Mouse (Mus musculus): ENCODE measurements at regions not wholly inside any gene's neighbourhood (a gene's known extent, or its start where the extent isn't known, plus 50 kb on each side); places are given as distances from the start of the nearest gene placed in this dataset.

GRCm38 (mm10) chr2:148233691-148234300 lies 161.3 kb upstream of the Sstr4 start:
- Histone ChIP-seq H3K4me2 (ENCODE audit: low read length) (no peak overlapping the region), H3K4me3 (ENCODE audit: low read depth, low read length) (no peak overlapping the region), H3K36me3 (ENCODE audit: control insufficient read depth, insufficient read depth, low read length) (no peaks in the 10 kb centered on the region), H3K9me3 (ENCODE audit: control insufficient read depth, low read length) (no peaks in the 10 kb centered on the region), H3K27ac (ENCODE audit: low read depth) (no peak overlapping the region), H3K4me1 (replicated peaks; ENCODE audit: control insufficient read depth, insufficient read depth, low read length) (no peaks in the 10 kb centered on the region), H3K27me3 (replicated peaks; ENCODE audit: control insufficient read depth, insufficient read depth, low read length) (no peaks in the 10 kb centered on the region), H3K9ac (ENCODE audit: low read length) (no peak overlapping the region)
- ATAC-seq (replicated peaks; ENCODE audit: low FRiP score, low TSS enrichment, low read depth) (no peak), DNase-seq (ENCODE audit: low spot score) (no peak)
- WGBS, result 70% methylated on average over 1 of the region's 1 CpGs

DNA sequence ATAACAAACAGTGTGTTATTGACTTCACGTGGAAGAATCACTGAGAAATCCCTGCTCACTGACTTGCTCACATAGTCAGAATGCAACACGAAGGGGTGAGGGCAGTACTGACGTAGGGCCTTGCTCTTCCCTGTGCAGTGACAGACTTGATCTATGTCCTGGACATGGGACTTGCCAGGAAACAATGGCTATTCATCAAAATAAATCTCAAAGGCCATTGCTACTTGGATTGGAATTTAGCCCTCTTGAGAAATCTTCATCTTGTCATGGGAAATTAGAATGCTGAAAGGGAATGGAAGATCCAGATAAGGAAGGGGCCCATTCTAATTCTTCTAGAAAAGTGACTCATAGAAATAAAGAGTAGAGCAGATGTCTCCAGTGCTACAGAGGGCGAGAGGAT lies 158.0 kb upstream of the Sstr4 start:
- no peaks in the 10 kb centered on the region for H3K36me3 ChIP-seq (ENCODE audit: control insufficient read depth, insufficient read depth, low read length)
- no peak overlapping the region for H3K4me3 ChIP-seq (ENCODE audit: low read depth, low read length)
- no peaks in the 10 kb centered on the region for H3K4me1 ChIP-seq (replicated peaks; ENCODE audit: control insufficient read depth, insufficient read depth, low read length)
- no peak overlapping the region for H3K4me2 ChIP-seq (ENCODE audit: low read length)
- ATAC-seq (replicated peaks; ENCODE audit: low FRiP score, low TSS enrichment, low read depth), result no peak
- H3K9me3 ChIP-seq (ENCODE audit: control insufficient read depth, low read length), result no peaks in the 10 kb centered on the region
- H3K27ac ChIP-seq (ENCODE audit: low read depth), result no peak overlapping the region
- no peak overlapping the region for H3K9ac ChIP-seq (ENCODE audit: low read length)
- DNase-seq (ENCODE audit: low spot score), result no peak
- no peaks in the 10 kb centered on the region for H3K27me3 ChIP-seq (replicated peaks; ENCODE audit: control insufficient read depth, insufficient read depth, low read length)
- 78% methylated on average over 4 of the region's 4 CpGs for WGBS

DNA sequence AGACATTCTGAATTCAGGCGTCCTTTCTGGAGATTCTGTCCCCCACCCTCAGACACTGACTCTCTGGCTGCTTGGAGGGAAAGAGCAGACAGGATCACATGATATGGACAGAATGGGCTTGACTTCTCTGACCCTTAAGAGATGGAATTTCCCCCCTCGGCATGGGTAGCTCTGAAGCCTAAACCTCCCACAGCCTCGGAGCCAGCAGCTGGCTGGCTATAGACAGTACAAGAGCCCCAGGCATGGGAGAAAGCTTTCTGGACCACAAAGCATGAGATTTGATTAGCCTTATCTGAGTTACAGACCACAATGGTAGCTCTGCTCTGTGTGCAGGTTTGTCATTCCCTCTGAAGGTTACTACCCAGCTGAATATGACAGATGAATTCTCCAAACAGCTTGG lies 156.1 kb upstream of the Sstr4 start:
- Histone ChIP-seq H3K4me3 (ENCODE audit: low read depth, low read length) (no peak overlapping the region), H3K9ac (ENCODE audit: low read length) (no peak overlapping the region), H3K36me3 (ENCODE audit: control insufficient read depth, insufficient read depth, low read length) (no peaks in the 10 kb centered on the region), H3K27me3 (replicated peaks; ENCODE audit: control insufficient read depth, insufficient read depth, low read length) (no peaks in the 10 kb centered on the region), H3K4me1 (replicated peaks; ENCODE audit: control insufficient read depth, insufficient read depth, low read length) (no peaks in the 10 kb centered on the region), H3K27ac (ENCODE audit: low read depth) (no peak overlapping the region), H3K9me3 (ENCODE audit: control insufficient read depth, low read length) (no peaks in the 10 kb centered on the region), H3K4me2 (ENCODE audit: low read length) (no peak overlapping the region)
- no peak for ATAC-seq (replicated peaks; ENCODE audit: low FRiP score, low TSS enrichment, low read depth)
- 48% methylated on average over 3 of the region's 3 CpGs for WGBS
- no peak for DNase-seq (ENCODE audit: low spot score)

DNA sequence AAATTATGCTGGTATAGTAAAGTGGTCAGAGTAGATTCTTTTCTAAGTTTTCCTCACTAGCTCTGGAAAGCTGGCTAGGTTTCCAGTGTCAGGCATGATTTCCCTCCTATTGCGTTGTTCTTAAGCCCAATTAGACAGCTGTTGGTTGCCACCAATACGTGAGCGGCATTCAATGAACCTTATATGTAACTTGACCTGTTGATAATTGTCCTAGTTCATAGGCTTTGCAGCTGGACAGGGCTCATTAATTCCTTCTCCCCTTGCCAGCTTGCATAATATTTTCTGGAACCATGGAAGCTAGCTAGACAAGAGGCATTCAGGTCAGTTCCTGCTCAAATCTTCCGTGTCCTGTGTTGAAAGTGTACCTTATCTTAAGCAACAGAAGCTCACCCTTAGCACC lies 152.9 kb upstream of the Sstr4 start:
- H3K9me3 ChIP-seq (ENCODE audit: control insufficient read depth, low read length), result no peaks in the 10 kb centered on the region
- no peaks in the 10 kb centered on the region for H3K36me3 ChIP-seq (ENCODE audit: control insufficient read depth, insufficient read depth, low read length)
- no peak for DNase-seq (ENCODE audit: low spot score)
- H3K4me1 ChIP-seq (replicated peaks; ENCODE audit: control insufficient read depth, insufficient read depth, low read length), result no peaks in the 10 kb centered on the region
- H3K27me3 ChIP-seq (replicated peaks; ENCODE audit: control insufficient read depth, insufficient read depth, low read length), result no peaks in the 10 kb centered on the region
- no peak overlapping the region for H3K27ac ChIP-seq (ENCODE audit: low read depth)
- no peak for ATAC-seq (replicated peaks; ENCODE audit: low FRiP score, low TSS enrichment, low read depth)
- no peak overlapping the region for H3K4me3 ChIP-seq (ENCODE audit: low read depth, low read length)
- no peak overlapping the region for H3K9ac ChIP-seq (ENCODE audit: low read length)
- no peak overlapping the region for H3K4me2 ChIP-seq (ENCODE audit: low read length)
- 82% methylated on average over 4 of the region's 4 CpGs for WGBS

DNA sequence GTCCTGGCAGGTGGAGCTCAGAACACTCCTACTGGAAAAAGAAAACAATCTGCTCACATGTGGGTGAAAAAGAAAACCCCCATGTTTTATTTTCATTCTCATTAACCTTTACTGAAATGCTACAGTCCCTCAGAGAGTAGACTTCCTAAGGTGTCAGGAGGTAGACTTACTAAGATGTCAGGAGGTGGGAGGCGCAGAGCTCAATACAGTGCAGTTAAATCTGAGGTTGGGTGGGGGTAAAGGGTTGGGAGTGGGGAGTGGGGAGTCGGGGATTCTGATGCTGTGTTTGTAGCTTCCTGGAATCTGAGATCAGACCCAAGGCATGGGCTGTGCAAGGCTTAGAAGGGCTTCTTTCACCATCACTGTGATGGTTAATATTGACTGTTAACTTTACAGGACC lies 149.6 kb upstream of the Sstr4 start:
- no peaks in the 10 kb centered on the region for H3K27me3 ChIP-seq (replicated peaks; ENCODE audit: control insufficient read depth, insufficient read depth, low read length)
- H3K27ac ChIP-seq (ENCODE audit: low read depth), result no peak overlapping the region
- ATAC-seq (replicated peaks; ENCODE audit: low FRiP score, low TSS enrichment, low read depth), result no peak
- 77% methylated on average over 2 of the region's 2 CpGs for WGBS
- no peaks in the 10 kb centered on the region for H3K4me1 ChIP-seq (replicated peaks; ENCODE audit: control insufficient read depth, insufficient read depth, low read length)
- H3K9ac ChIP-seq (ENCODE audit: low read length), result no peak overlapping the region
- no peak overlapping the region for H3K4me3 ChIP-seq (ENCODE audit: low read depth, low read length)
- no peak overlapping the region for H3K4me2 ChIP-seq (ENCODE audit: low read length)
- H3K9me3 ChIP-seq (ENCODE audit: control insufficient read depth, low read length), result no peaks in the 10 kb centered on the region
- no peaks in the 10 kb centered on the region for H3K36me3 ChIP-seq (ENCODE audit: control insufficient read depth, insufficient read depth, low read length)
- DNase-seq (ENCODE audit: low spot score), result no peak

- no peak overlapping the region for H3K4me3 ChIP-seq (ENCODE audit: low read depth, low read length)
- no peaks in the 10 kb centered on the region for H3K4me1 ChIP-seq (replicated peaks; ENCODE audit: control insufficient read depth, insufficient read depth, low read length)
- no peak overlapping the region for H3K4me2 ChIP-seq (ENCODE audit: low read length)
- no peak overlapping the region for H3K27ac ChIP-seq (ENCODE audit: low read depth)
- no peak overlapping the region for H3K9ac ChIP-seq (ENCODE audit: low read length)
- no peaks in the 10 kb centered on the region for H3K27me3 ChIP-seq (replicated peaks; ENCODE audit: control insufficient read depth, insufficient read depth, low read length)
- ATAC-seq (replicated peaks; ENCODE audit: low FRiP score, low TSS enrichment, low read depth) (no peak), DNase-seq (ENCODE audit: low spot score) (no peak)
- no peaks in the 10 kb centered on the region for H3K9me3 ChIP-seq (ENCODE audit: control insufficient read depth, low read length)
- H3K36me3 ChIP-seq (ENCODE audit: control insufficient read depth, insufficient read depth, low read length), result no peaks in the 10 kb centered on the region
- 85% methylated on average over 1 of the region's 1 CpGs for WGBS
Measured at GRCm38 (mm10) chr2:148250902-148251301, 144.2 kb upstream of the Sstr4 start.

DNA sequence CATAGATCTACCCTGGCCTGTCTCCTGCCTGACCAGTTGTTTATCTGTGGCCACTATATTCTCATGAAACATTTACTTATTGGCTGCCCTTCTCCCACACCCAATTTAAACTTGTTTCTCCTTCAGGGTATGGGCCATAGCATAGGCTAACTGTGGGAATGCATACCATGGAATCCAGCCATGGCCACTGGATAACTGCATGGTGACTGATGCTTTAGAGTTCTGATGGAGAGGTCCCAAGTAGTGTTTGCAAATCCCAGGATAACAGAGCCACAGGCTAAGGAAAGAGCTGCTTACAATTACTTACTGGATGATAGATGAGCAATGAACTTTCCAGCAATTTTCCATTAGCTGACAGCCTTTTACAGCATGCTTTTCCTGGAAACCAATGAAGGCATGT lies 139.5 kb upstream of the Sstr4 start:
- H3K4me3 ChIP-seq (ENCODE audit: low read depth, low read length), result no peak overlapping the region
- no peak overlapping the region for H3K27ac ChIP-seq (ENCODE audit: low read depth)
- H3K4me2 ChIP-seq (ENCODE audit: low read length), result no peak overlapping the region
- no peaks in the 10 kb centered on the region for H3K36me3 ChIP-seq (ENCODE audit: control insufficient read depth, insufficient read depth, low read length)
- H3K4me1 ChIP-seq (replicated peaks; ENCODE audit: control insufficient read depth, insufficient read depth, low read length), result no peaks in the 10 kb centered on the region
- H3K9ac ChIP-seq (ENCODE audit: low read length), result no peak overlapping the region
- H3K9me3 ChIP-seq (ENCODE audit: control insufficient read depth, low read length), result no peaks in the 10 kb centered on the region
- DNase-seq (ENCODE audit: low spot score) (no peak), ATAC-seq (replicated peaks; ENCODE audit: low FRiP score, low TSS enrichment, low read depth) (no peak)
- H3K27me3 ChIP-seq (replicated peaks; ENCODE audit: control insufficient read depth, insufficient read depth, low read length), result no peaks in the 10 kb centered on the region

DNA sequence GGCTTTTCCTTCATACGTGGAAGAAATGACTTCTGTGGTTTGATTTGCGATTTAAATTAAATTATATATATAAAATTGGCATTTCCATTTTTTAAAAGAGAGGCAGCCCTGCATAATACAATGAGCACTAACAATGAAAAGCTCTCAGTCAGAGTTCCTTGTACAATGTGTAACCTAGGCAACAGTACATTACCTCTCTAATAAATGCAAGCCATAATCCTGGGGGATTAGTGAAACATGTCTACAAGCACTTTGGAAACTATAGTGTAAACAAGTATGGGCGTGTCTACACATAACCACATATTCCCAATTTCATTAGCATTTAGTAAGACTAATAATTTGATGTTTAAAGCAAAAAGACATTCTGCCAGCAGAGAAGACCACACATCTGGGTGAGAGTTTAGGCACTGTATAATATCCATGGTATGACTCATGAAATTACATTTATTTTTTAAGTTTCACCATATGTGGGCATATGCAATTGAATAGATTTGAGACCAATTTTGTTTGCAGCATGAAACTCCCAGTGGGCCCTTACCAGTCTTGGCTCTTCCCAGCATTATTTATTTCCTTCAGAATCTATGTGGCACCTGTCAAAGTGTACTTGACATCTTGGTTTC lies 130.9 kb upstream of the Sstr4 start:
- Histone ChIP-seq H3K4me1 (replicated peaks; ENCODE audit: control insufficient read depth, insufficient read depth, low read length) (no peaks in the 10 kb centered on the region), H3K4me3 (ENCODE audit: low read depth, low read length) (no peak overlapping the region), H3K27me3 (replicated peaks; ENCODE audit: control insufficient read depth, insufficient read depth, low read length) (no peaks in the 10 kb centered on the region), H3K9ac (ENCODE audit: low read length) (no peak overlapping the region), H3K9me3 (ENCODE audit: control insufficient read depth, low read length) (no peaks in the 10 kb centered on the region), H3K27ac (ENCODE audit: low read depth) (no peak overlapping the region), H3K4me2 (ENCODE audit: low read length) (no peak overlapping the region), H3K36me3 (ENCODE audit: control insufficient read depth, insufficient read depth, low read length) (no peaks in the 10 kb centered on the region)
- WGBS, result 85% methylated on average over 3 of the region's 3 CpGs
- DNase-seq (ENCODE audit: low spot score) (no peak), ATAC-seq (replicated peaks; ENCODE audit: low FRiP score, low TSS enrichment, low read depth) (no peak)

- no peak overlapping the region for H3K4me2 ChIP-seq (ENCODE audit: low read length)
- no peak overlapping the region for H3K9ac ChIP-seq (ENCODE audit: low read length)
- no peak for ATAC-seq (replicated peaks; ENCODE audit: low FRiP score, low TSS enrichment, low read depth)
- H3K27me3 ChIP-seq (replicated peaks; ENCODE audit: control insufficient read depth, insufficient read depth, low read length), result no peaks in the 10 kb centered on the region
- H3K4me1 ChIP-seq (replicated peaks; ENCODE audit: control insufficient read depth, insufficient read depth, low read length), result no peaks in the 10 kb centered on the region
- no peaks in the 10 kb centered on the region for H3K9me3 ChIP-seq (ENCODE audit: control insufficient read depth, low read length)
- no peaks in the 10 kb centered on the region for H3K36me3 ChIP-seq (ENCODE audit: control insufficient read depth, insufficient read depth, low read length)
- no peak overlapping the region for H3K4me3 ChIP-seq (ENCODE audit: low read depth, low read length)
- WGBS, result 88% methylated on average over 3 of the region's 3 CpGs
- no peak overlapping the region for H3K27ac ChIP-seq (ENCODE audit: low read depth)
- DNase-seq (ENCODE audit: low spot score), result no peak
Measured at GRCm38 (mm10) chr2:148279200-148279599, 115.9 kb upstream of the Sstr4 start.
